Mouse (Mus musculus) cerebellum, adult 2 months (tissue): ENCODE data around the gene Klk1b3. TPM values are rescaled to one million over a fixed set of nuclear protein-coding genes. Genes with fewer than 3 reads are reported as not detected.
"Not testable (repeated sequence)": the region's sequence is repeated elsewhere in the genome, so short reads cannot be mapped to it uniquely, and the experiment has no call there.

Source experiments
- DNase-seq, 2 experiments: peaks; one replicate each; pipeline ENCODE4 v3.0.0; 2021
- H3K27ac ChIP-seq: fragments of 200-500 bp; 2 replicates; pipeline ENCODE4 v1.5.1; 2012; ENCODE audit warnings: low read length, control low read depth, inconsistent platforms; ENCODE audit not compliant: insufficient read depth
- H3K27me3 ChIP-seq: fragments of 200-500 bp; 2 replicates; pipeline ENCODE4 v1.6.1; 2012; ENCODE audit warnings: inconsistent platforms, mild to moderate bottlenecking, low read length, moderate library complexity; ENCODE audit not compliant: control insufficient read depth, insufficient read depth
- H3K4me1 ChIP-seq: fragments of 200-500 bp; 2 replicates; pipeline ENCODE4 v1.6.1; 2011; ENCODE audit warnings: low read length; ENCODE audit not compliant: control insufficient read depth, insufficient read depth
- H3K4me3 ChIP-seq: fragments of 200-500 bp; replicated peaks from 2 replicates; pipeline ENCODE3; 2011; ENCODE audit warnings: mild to moderate bottlenecking, low read depth, low read length, control low read depth; ENCODE audit not compliant: insufficient read depth
- CTCF ChIP-seq: fragments of 200-500 bp; IDR thresholded peaks from 2 replicates; pipeline ENCODE4 v1.5.1; 2011; ENCODE audit warnings: low read depth, mild to moderate bottlenecking, control low read depth, low read length, moderate library complexity, borderline replicate concordance; ENCODE audit not compliant: insufficient read depth
- POLR2A ChIP-seq: fragments of 200-500 bp; IDR thresholded peaks from 2 replicates; pipeline ENCODE4 v1.6.1; 2011; ENCODE audit warnings: low read length, control low read depth, borderline replicate concordance; ENCODE audit not compliant: insufficient read depth
- WGBS: fragments of 180-500 bp; shearing (Covaris S2); methylation state at CpG from one replicate; pipeline ENCODE4 v1.1.7; 2018; 5-methylcytosine and 5-hydroxymethylcytosine counted together
- polyA plus RNA-seq: library from polyadenylated mRNA; depleted of rRNA; stranded (reverse); fragments of >200 nt; gene quantifications from 2 replicates; pipeline ENCODE4 v1.2.3, GENCODE M21; 2012; rRNA removed

The Klk1b3 gene
- polyA plus RNA-seq: not detected in 2 replicates

- no peak for DNase-seq
- H3K4me3 ChIP-seq: no peak within 1 kb of the TSS
- no peak within 1 kb of the TSS for H3K27ac ChIP-seq
- H3K4me1 ChIP-seq: no peaks in the 10 kb centered on the region
- TF ChIP-seq CTCF (no peak), POLR2A (no peak)
- H3K27me3 ChIP-seq: no peaks in the 10 kb centered on the region
- WGBS: 41% methylated on average over 3 of the region's 3 CpGs
These were observed at the start of gene Klk1b3 for GRCm38 (mm10) chr7:44197891-44198290. Gene Klk1b3, plus strand, starts transcription at chr7:44198191.

- no peak for TF ChIP-seq POLR2A
- no peak for TF ChIP-seq CTCF
- no peak overlapping the region for H3K27ac ChIP-seq
- 37% methylated on average over 9 of the region's 9 CpGs for WGBS
These were observed 18.5 kb upstream of the Klk1b3 start for GRCm38 (mm10) chr7:44179299-44180045.

GRCm38 (mm10) chr7:44186516-44186915, 11.5 kb upstream of the Klk1b3 start:
- H3K27me3 ChIP-seq, H3K4me3 ChIP-seq, H3K27ac ChIP-seq, DNase-seq, H3K4me1 ChIP-seq: not testable (repeated sequence)
- 60% methylated on average over 8 of the region's 8 CpGs for WGBS

More at GRCm38 (mm10) chr7:44179299-44180045, 18.5 kb upstream of the Klk1b3 start:
- Histone ChIP-seq H3K27me3 (no peaks in the 10 kb centered on the region), H3K4me1 (no peaks in the 10 kb centered on the region), H3K4me3 (no peak overlapping the region)
- DNase-seq: no peak

GRCm38 (mm10) chr7:44187936-44188335, 10.1 kb upstream of the Klk1b3 start, which contains the start of gene Klk1b24:
Gene Klk1b24, plus strand, starts transcription at chr7:44188236.
- not testable (repeated sequence) for H3K4me3 ChIP-seq, DNase-seq, H3K27ac ChIP-seq, H3K4me1 ChIP-seq, H3K27me3 ChIP-seq

GRCm38 (mm10) chr7:44193466-44193865, 4.5 kb upstream of the Klk1b3 start:
- H3K4me1 ChIP-seq, DNase-seq, H3K4me3 ChIP-seq, H3K27me3 ChIP-seq, H3K27ac ChIP-seq: not testable (repeated sequence)
- 86% methylated on average over 1 of the region's 1 CpGs for WGBS

GRCm38 (mm10) chr7:44207135-44207534, 9.1 kb downstream of the Klk1b3 start, which contains the start of gene Klk1b4:
Gene Klk1b4, plus strand, starts transcription at chr7:44207435.
- H3K4me1 ChIP-seq, H3K4me3 ChIP-seq, H3K27me3 ChIP-seq, DNase-seq, H3K27ac ChIP-seq: not testable (repeated sequence)
- WGBS: 28% methylated on average over 3 of the region's 3 CpGs

GRCm38 (mm10) chr7:44208307-44208706, 10.3 kb downstream of the Klk1b3 start:
- Histone ChIP-seq H3K4me1 (no peaks in the 10 kb centered on the region), H3K4me3 (no peak overlapping the region), H3K27ac (no peak overlapping the region), H3K27me3 (no peaks in the 10 kb centered on the region)
- TF ChIP-seq CTCF (no peak), POLR2A (no peak)
- 69% methylated on average over 3 of the region's 3 CpGs for WGBS
- no peak for DNase-seq

GRCm38 (mm10) chr7:44215645-44216044, 17.7 kb downstream of the Klk1b3 start, which contains the start of gene Klk1b5:
Gene Klk1b5, plus strand, starts transcription at chr7:44215945.
- Histone ChIP-seq H3K27me3 (no peaks in the 10 kb centered on the region), H3K4me1 (no peaks in the 10 kb centered on the region; the same call in 1 of the 2 replicates), H3K4me3 (no peak within 1 kb of the TSS), H3K27ac (no peak within 1 kb of the TSS)
- WGBS: 80% methylated on average over 1 of the region's 1 CpGs
- TF ChIP-seq POLR2A (no peak), CTCF (no peak)
- no peak for DNase-seq

GRCm38 (mm10) chr7:44221601-44222000, 23.6 kb downstream of the Klk1b3 start:
- not testable (repeated sequence) for H3K4me1 ChIP-seq, DNase-seq, H3K4me3 ChIP-seq, H3K27me3 ChIP-seq, H3K27ac ChIP-seq
- 63% methylated on average over 10 of the region's 10 CpGs for WGBS

GRCm38 (mm10) chr7:44222335-44222734, 24.3 kb downstream of the Klk1b3 start:
- H3K27ac ChIP-seq, H3K27me3 ChIP-seq, DNase-seq, H3K4me3 ChIP-seq, H3K4me1 ChIP-seq: not testable (repeated sequence)
- WGBS: 64% methylated on average over 6 of the region's 6 CpGs
